Mouse (Mus musculus): ENCODE data around the gene 1810046K07Rik. TPM values are rescaled to one million over a fixed set of nuclear protein-coding genes. Genes with fewer than 3 reads are reported as not detected.
A peak's percentile ranks its signal among the peaks of the same experiment; 100 is the strongest.

Gene 1810046K07Rik
- total and polyA plus RNA-seq, 2 experiments from 2014 or later, result not detected

GRCm38 (mm10) chr9:51315402-51316063 lies 13.2 kb downstream of the 1810046K07Rik start:
- no peak overlapping the region for H3K4me2 ChIP-seq (ENCODE audit: low read depth, low read length, poor library complexity, severe bottlenecking)
- H3K9ac ChIP-seq (replicated peaks; ENCODE audit: low read length, poor library complexity, severe bottlenecking), result no peak overlapping the region
- no peak for TF ChIP-seq CTCF (IDR thresholded peaks at IDR 0.05)
- no peaks in the 10 kb centered on the region for H3K36me3 ChIP-seq (ENCODE audit: insufficient read depth, low read length)
- WGBS, result 73% methylated on average over 6 of the region's 6 CpGs
- H3K9me3 ChIP-seq (ENCODE audit: low read length), result no peaks in the 10 kb centered on the region
- no peaks in the 10 kb centered on the region for H3K4me1 ChIP-seq (ENCODE audit: insufficient read depth, low read length)
- ATAC-seq (ENCODE audit: low FRiP score), result no peak
- no peaks in the 10 kb centered on the region for H3K27me3 ChIP-seq (ENCODE audit: insufficient read depth, low read length)
- DNase-seq (ENCODE audit: low spot score), result no peak
- no peak overlapping the region for H3K4me3 ChIP-seq (ENCODE audit: low read depth, low read length)
- H3K27ac ChIP-seq (ENCODE audit: low read depth, low read length), result no peak overlapping the region

GRCm38 (mm10) chr9:51312554-51313317 lies 16.0 kb downstream of the 1810046K07Rik start:
- Histone ChIP-seq H3K4me1 (ENCODE audit: insufficient read depth, low read length) (no peaks in the 10 kb centered on the region), H3K4me2 (ENCODE audit: low read depth, low read length, poor library complexity, severe bottlenecking) (0 out of 2 replicates have a peak overlapping the region, but pooled peaks have one; percentile 9), H3K36me3 (ENCODE audit: insufficient read depth, low read length) (no peaks in the 10 kb centered on the region), H3K27ac (ENCODE audit: low read depth, low read length) (no peak overlapping the region), H3K4me3 (ENCODE audit: low read depth, low read length) (no peak overlapping the region), H3K27me3 (ENCODE audit: insufficient read depth, low read length) (no peaks in the 10 kb centered on the region), H3K9ac (replicated peaks; ENCODE audit: low read length, poor library complexity, severe bottlenecking) (no peak overlapping the region), H3K9me3 (ENCODE audit: low read length) (no peaks in the 10 kb centered on the region)
- no peak for DNase-seq (ENCODE audit: low spot score)
- no peak for ATAC-seq (ENCODE audit: low FRiP score)
- no peak for TF ChIP-seq CTCF (IDR thresholded peaks at IDR 0.05)
- WGBS, result 57% methylated on average over 18 of the region's 18 CpGs

GRCm38 (mm10) chr9:51310515-51310914 lies 18.2 kb downstream of the 1810046K07Rik start:
- no peak for DNase-seq (ENCODE audit: low spot score)
- no peak for ATAC-seq (ENCODE audit: low FRiP score)
- TF ChIP-seq CTCF (IDR thresholded peaks at IDR 0.05), result no peak
- Histone ChIP-seq H3K4me1 (ENCODE audit: insufficient read depth, low read length) (no peaks in the 10 kb centered on the region), H3K9ac (replicated peaks; ENCODE audit: low read length, poor library complexity, severe bottlenecking) (no peak overlapping the region), H3K27me3 (ENCODE audit: insufficient read depth, low read length) (no peaks in the 10 kb centered on the region), H3K4me3 (ENCODE audit: low read depth, low read length) (no peak overlapping the region), H3K27ac (ENCODE audit: low read depth, low read length) (no peak overlapping the region), H3K4me2 (ENCODE audit: low read depth, low read length, poor library complexity, severe bottlenecking) (no peak overlapping the region), H3K36me3 (ENCODE audit: insufficient read depth, low read length) (no peaks in the 10 kb centered on the region), H3K9me3 (ENCODE audit: low read length) (no peaks in the 10 kb centered on the region)
- WGBS, result 90% methylated on average over 7 of the region's 7 CpGs

- no peak for TF ChIP-seq CTCF (IDR thresholded peaks at IDR 0.05)
These were observed 22.4 kb downstream of the 1810046K07Rik start for GRCm38 (mm10) chr9:51306351-51306750.

GRCm38 (mm10) chr9:51305146-51305545 lies 23.6 kb downstream of the 1810046K07Rik start:
- no peaks in the 10 kb centered on the region for H3K4me1 ChIP-seq (ENCODE audit: insufficient read depth, low read length)
- 0 out of 2 replicates have a peak overlapping the region, but pooled peaks have one; percentile 18 for H3K27ac ChIP-seq (ENCODE audit: low read depth, low read length)
- H3K9me3 ChIP-seq (ENCODE audit: low read length), result no peaks in the 10 kb centered on the region
- DNase-seq (ENCODE audit: low spot score), result peak; percentile 27
- H3K9ac ChIP-seq (replicated peaks; ENCODE audit: low read length, poor library complexity, severe bottlenecking), result 0 out of 2 replicates have a peak overlapping the region, but pooled peaks have one; percentile 19
- no peak overlapping the region for H3K4me2 ChIP-seq (ENCODE audit: low read depth, low read length, poor library complexity, severe bottlenecking)
- no peak overlapping the region for H3K4me3 ChIP-seq (ENCODE audit: low read depth, low read length)
- ATAC-seq (ENCODE audit: low FRiP score), result no peak
- H3K36me3 ChIP-seq (ENCODE audit: insufficient read depth, low read length), result no peaks in the 10 kb centered on the region
- WGBS, result 52% methylated on average over 3 of the region's 3 CpGs
- 0 out of 2 replicates have a peak, but pooled peaks have one; percentile 9 for TF ChIP-seq CTCF (IDR thresholded peaks at IDR 0.05)
- H3K27me3 ChIP-seq (ENCODE audit: insufficient read depth, low read length), result no peaks in the 10 kb centered on the region

More at GRCm38 (mm10) chr9:51306351-51306750, 22.4 kb downstream of the 1810046K07Rik start:
- DNase-seq (ENCODE audit: low spot score), result no peak
- no peak for ATAC-seq (ENCODE audit: low FRiP score)
- Histone ChIP-seq H3K27me3 (ENCODE audit: insufficient read depth, low read length) (no peaks in the 10 kb centered on the region), H3K9me3 (ENCODE audit: low read length) (no peaks in the 10 kb centered on the region), H3K4me1 (ENCODE audit: insufficient read depth, low read length) (no peaks in the 10 kb centered on the region), H3K4me2 (ENCODE audit: low read depth, low read length, poor library complexity, severe bottlenecking) (no peak overlapping the region), H3K36me3 (ENCODE audit: insufficient read depth, low read length) (no peaks in the 10 kb centered on the region), H3K4me3 (ENCODE audit: low read depth, low read length) (no peak overlapping the region), H3K9ac (replicated peaks; ENCODE audit: low read length, poor library complexity, severe bottlenecking) (no peak overlapping the region), H3K27ac (ENCODE audit: low read depth, low read length) (no peak overlapping the region)
- 72% methylated on average over 3 of the region's 3 CpGs for WGBS

- no peak for TF ChIP-seq CTCF (IDR thresholded peaks at IDR 0.05)
- ATAC-seq (ENCODE audit: low FRiP score) (no peak), DNase-seq (ENCODE audit: low spot score) (no peak)
- 79% methylated on average over 5 of the region's 5 CpGs for WGBS
- no peak overlapping the region for H3K9ac ChIP-seq (replicated peaks; ENCODE audit: low read length, poor library complexity, severe bottlenecking)
- H3K27ac ChIP-seq (ENCODE audit: low read depth, low read length), result no peak overlapping the region
- no peaks in the 10 kb centered on the region for H3K27me3 ChIP-seq (ENCODE audit: insufficient read depth, low read length)
- H3K4me3 ChIP-seq (ENCODE audit: low read depth, low read length), result no peak overlapping the region
- H3K4me1 ChIP-seq (ENCODE audit: insufficient read depth, low read length), result no peaks in the 10 kb centered on the region
- H3K4me2 ChIP-seq (ENCODE audit: low read depth, low read length, poor library complexity, severe bottlenecking), result no peak overlapping the region
- no peaks in the 10 kb centered on the region for H3K9me3 ChIP-seq (ENCODE audit: low read length)
- no peaks in the 10 kb centered on the region for H3K36me3 ChIP-seq (ENCODE audit: insufficient read depth, low read length)
These were observed 24.7 kb downstream of the 1810046K07Rik start for GRCm38 (mm10) chr9:51303980-51304379.

All from midbrain, postnatal 0 days (tissue).